Comparison of ENCODE assay signal across 9 mouse cellular contexts in genomic region chr8:94362607-94363239, GRCm38 (mm10). TPM values are rescaled to one million over a fixed set of nuclear protein-coding genes. Genes with fewer than 3 reads are reported as not detected.
A peak's percentile ranks its signal among the peaks of the same experiment; 100 is the strongest.
DNase-seq lines count a peak whose midpoint lies in the region; ATAC-seq lines count a peak whose summit lies in the region.
"Had no signal": no experiment of that assay in that cellular context is flagged by ENCODE, and none has a peak within 500 bp of the region (broad histone marks: within the 10 kb centered on the region; RNA-seq: fewer than 3 reads in every experiment).

No protein-coding gene starts in this region.

- no peaks in the 10 kb centered on the region for H3K9me3 ChIP-seq in embryonic facial prominence, embryonic 13.5 days
- H3K9me3 ChIP-seq in embryonic facial prominence, embryonic 10.5 days: no peaks in the 10 kb centered on the region
- H3K9me3 ChIP-seq in heart, embryonic 13.5 days: no peaks in the 10 kb centered on the region
- H3K9me3 ChIP-seq in hindbrain, embryonic 16.5 days (ENCODE audit: control insufficient read depth, low read length): no peaks in the 10 kb centered on the region

- no peaks in the 10 kb centered on the region for H3K27me3 ChIP-seq in embryonic facial prominence, embryonic 13.5 days
- no peaks in the 10 kb centered on the region for H3K27me3 ChIP-seq in embryonic facial prominence, embryonic 10.5 days (replicated peaks; ENCODE audit: low read depth, poor library complexity, severe bottlenecking)
- no peaks in the 10 kb centered on the region for H3K27me3 ChIP-seq in heart, embryonic 13.5 days (replicated peaks)
- H3K27me3 ChIP-seq in hindbrain, embryonic 16.5 days (replicated peaks; ENCODE audit: control insufficient read depth, insufficient read depth, low read length): no peaks in the 10 kb centered on the region

- H3K27ac ChIP-seq in embryonic facial prominence, embryonic 13.5 days: no peak overlapping the region
- H3K27ac ChIP-seq in embryonic facial prominence, embryonic 10.5 days (replicated peaks): no peak overlapping the region
- H3K27ac ChIP-seq in heart, embryonic 13.5 days (replicated peaks): peak overlapping the region; percentile 82
- no peak overlapping the region for H3K27ac ChIP-seq in hindbrain, embryonic 16.5 days (ENCODE audit: low read depth, low read length)

- 0 out of 2 replicates have a peak, but pooled peaks cover 6% of the 10 kb centered on the region for H3K4me1 ChIP-seq in embryonic facial prominence, embryonic 13.5 days
- H3K4me1 ChIP-seq in embryonic facial prominence, embryonic 10.5 days: peaks cover 5% of the 10 kb centered on the region; the same call in 1 of the 2 replicates
- peaks cover 43% of the 10 kb centered on the region for H3K4me1 ChIP-seq in heart, embryonic 13.5 days
- H3K4me1 ChIP-seq in hindbrain, embryonic 16.5 days (ENCODE audit: control insufficient read depth, insufficient read depth, low read depth, low read length): peaks cover 5% of the 10 kb centered on the region; the same call in 1 of the 2 replicates

- 0 out of 2 replicates have a peak, but pooled peaks have one; percentile 5 for ATAC-seq in embryonic facial prominence, embryonic 13.5 days (ENCODE audit: insufficient number of reproducible peaks, insufficient read depth, low FRiP score, low TSS enrichment, low read depth)
- ATAC-seq in heart, embryonic 13.5 days (ENCODE audit: extremely low read depth, insufficient number of reproducible peaks, low FRiP score, low TSS enrichment): no peak
- ATAC-seq in hindbrain, embryonic 16.5 days: no peak

- DNase-seq in embryonic facial prominence, embryonic 10.5 days (ENCODE audit: low spot score): no peak
- DNase-seq in CD4-positive helper T cell, adult 2 months (ENCODE audit: low read depth, low spot score): peak; percentile 23
- peak; percentile 61 to 80 for DNase-seq in lung, adult 18-20 months
- no peak for DNase-seq in retina, embryonic 14.5 days (ENCODE audit: low spot score)
- DNase-seq in B cell, adult 2 months: no peak

- no peak overlapping the region for H3K4me3 ChIP-seq in embryonic facial prominence, embryonic 13.5 days
- H3K4me3 ChIP-seq in embryonic facial prominence, embryonic 10.5 days: no peak overlapping the region
- H3K4me3 ChIP-seq in heart, embryonic 13.5 days: no peak overlapping the region
- H3K4me3 ChIP-seq in hindbrain, embryonic 16.5 days (ENCODE audit: low read length): no peak overlapping the region

- no peaks in the 10 kb centered on the region for H3K36me3 ChIP-seq in embryonic facial prominence, embryonic 13.5 days
- H3K36me3 ChIP-seq in embryonic facial prominence, embryonic 10.5 days (replicated peaks): no peaks in the 10 kb centered on the region
- no peaks in the 10 kb centered on the region for H3K36me3 ChIP-seq in heart, embryonic 13.5 days
- no peaks in the 10 kb centered on the region for H3K36me3 ChIP-seq in hindbrain, embryonic 16.5 days (ENCODE audit: control insufficient read depth, insufficient read depth, low read length)

- H3K4me2 ChIP-seq in embryonic facial prominence, embryonic 13.5 days: no peak overlapping the region
- H3K4me2 ChIP-seq in heart, embryonic 13.5 days: no peak overlapping the region
- no peak overlapping the region for H3K4me2 ChIP-seq in hindbrain, embryonic 16.5 days (ENCODE audit: low read length)

- WGBS in embryonic facial prominence, embryonic 13.5 days: 77% methylated on average over 7 of the region's 7 CpGs
- WGBS in embryonic facial prominence, embryonic 10.5 days: 81% methylated on average over 7 of the region's 7 CpGs
- 77% methylated on average over 7 of the region's 7 CpGs for WGBS in heart, embryonic 13.5 days
- WGBS in hindbrain, embryonic 16.5 days: 88% methylated on average over 7 of the region's 7 CpGs

- no peak overlapping the region for H3K9ac ChIP-seq in embryonic facial prominence, embryonic 13.5 days
- no peak overlapping the region for H3K9ac ChIP-seq in heart, embryonic 13.5 days
- no peak overlapping the region for H3K9ac ChIP-seq in hindbrain, embryonic 16.5 days (ENCODE audit: low read depth, low read length)

RNA-seq across cellular contexts. Expression of gene Herpud1, which starts 23.5 kb away (rescaled TPM):
- 56.1 and 63.7 TPM in 2 replicates for polyA plus RNA-seq in embryonic facial prominence, embryonic 13.5 days (2015; fragmentation: Nextera tagmentation; extraction: Ambion mirVana)
- polyA plus RNA-seq in embryonic facial prominence, embryonic 10.5 days (2016; fragmentation: Nextera tagmentation; extraction: Ambion mirVana): 53.2 and 58.8 TPM in 2 replicates
- 80.6 and 81.1 TPM in 2 replicates for polyA plus RNA-seq in heart, embryonic 13.5 days (2015; fragmentation: Nextera tagmentation; extraction: Ambion mirVana)
- 71.3 and 77.9 TPM in 2 replicates for polyA plus RNA-seq in hindbrain, embryonic 16.5 days (2015; fragmentation: Nextera tagmentation; extraction: Ambion mirVana)

RNA-seq across cellular contexts. Expression of gene Slc12a3, which starts 33.7 kb away (rescaled TPM):
- 0.14 TPM in 1 of 2 replicates, not detected in the other for polyA plus RNA-seq in embryonic facial prominence, embryonic 13.5 days (2015; fragmentation: Nextera tagmentation; extraction: Ambion mirVana)
- 0.05 TPM in 1 of 2 replicates, not detected in the other for polyA plus RNA-seq in embryonic facial prominence, embryonic 10.5 days (2016; fragmentation: Nextera tagmentation; extraction: Ambion mirVana)
- polyA plus RNA-seq in heart, embryonic 13.5 days (2015; fragmentation: Nextera tagmentation; extraction: Ambion mirVana): not detected in 2 replicates
- polyA plus RNA-seq in hindbrain, embryonic 16.5 days (2015; fragmentation: Nextera tagmentation; extraction: Ambion mirVana): 0.11 and 0.21 TPM in 2 replicates
- polyA plus RNA-seq: neural tube, embryonic 11.5 days had no signal

Comparison
In these comparisons a context has a peak if more than half of its experiments do, and no peak if none do; other contexts are left out.
1. DNase-seq: peak in CD4-positive helper T cell, adult 2 months (single experiment) and lung, adult 18-20 months (2 of 2); none in embryonic facial prominence, embryonic 10.5 days (single experiment), retina, embryonic 14.5 days (single experiment) and B cell, adult 2 months (0 of 2).